19 mouse cellular contexts compared by ENCODE assay signal in the genomic region with DNA sequence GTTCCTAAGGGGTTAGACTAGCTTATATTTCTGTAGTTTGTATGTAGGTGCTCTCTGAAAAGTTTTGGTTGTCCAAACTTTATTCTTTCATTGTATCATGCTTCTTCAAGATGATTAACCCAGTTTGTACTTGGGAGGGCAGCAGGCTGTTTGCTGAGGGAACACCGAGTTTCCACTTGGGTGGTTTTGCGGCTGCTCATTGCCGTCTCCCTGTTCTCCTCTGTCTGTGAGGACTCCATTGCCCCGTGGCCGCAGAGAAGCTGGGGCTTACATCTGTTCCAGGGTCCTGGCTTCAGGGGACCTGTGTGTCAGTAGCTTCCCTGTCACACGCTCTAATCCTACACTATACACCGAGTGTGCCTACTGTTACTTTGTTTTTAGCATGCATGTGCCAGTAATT. TPM values are rescaled to one million over a fixed set of nuclear protein-coding genes. Genes with fewer than 3 reads are reported as not detected.
"Had no signal": no experiment of that assay in that cellular context is flagged by ENCODE, and none has a peak within 500 bp of the region (broad histone marks: within the 10 kb centered on the region; RNA-seq: fewer than 3 reads in every experiment).

No protein-coding gene starts in this region.

- H3K27ac ChIP-seq: macrophage; midbrain, embryonic 13.5 days; midbrain, embryonic 15.5 days; neural tube, embryonic 12.5 days had no signal

- H3K4me2 ChIP-seq: lung, embryonic 14.5 days; midbrain, embryonic 11.5 days; midbrain, embryonic 13.5 days; midbrain, embryonic 15.5 days; neural tube, embryonic 12.5 days had no signal

- H3K9ac ChIP-seq: lung, embryonic 14.5 days; midbrain, embryonic 13.5 days; midbrain, embryonic 15.5 days; neural tube, embryonic 12.5 days had no signal

- H3K36me3 ChIP-seq: midbrain, embryonic 15.5 days had no signal

- H3K9me3 ChIP-seq: megakaryocyte, embryonic 14.5 days; midbrain, embryonic 13.5 days; midbrain, embryonic 15.5 days; neural tube, embryonic 12.5 days had no signal

- ATAC-seq: midbrain, embryonic 13.5 days; midbrain, embryonic 15.5 days had no signal

- H3K27me3 ChIP-seq: megakaryocyte, embryonic 14.5 days; midbrain, embryonic 13.5 days; midbrain, embryonic 15.5 days; neural tube, embryonic 12.5 days had no signal

- H3K4me1 ChIP-seq: megakaryocyte, embryonic 14.5 days; midbrain, embryonic 13.5 days; midbrain, embryonic 15.5 days; neural tube, embryonic 12.5 days had no signal

- H3K4me3 ChIP-seq: megakaryocyte, embryonic 14.5 days; midbrain, embryonic 13.5 days; midbrain, embryonic 15.5 days; neural tube, embryonic 12.5 days had no signal

- DNase-seq: lung, adult 18-20 months; lung, embryonic 14.5 days; lung, postnatal 14 days; lung, postnatal 36 days; right cerebral cortex, postnatal 25 days; right cerebral cortex, postnatal 4 days; spleen, adult 18-20 months; thymus, adult 18-20 months; thymus, postnatal 14 days; thymus, postnatal 36 days had no signal

RNA-seq across cellular contexts. Expression of a gene that starts 20.8 kb away (rescaled TPM):
- total RNA-seq: monocyte, adult 5-6 weeks; neutrophil, adult 5-6 weeks had no signal
- polyA plus RNA-seq: macrophage had no signal

RNA-seq across cellular contexts. Expression of a gene that starts 47.3 kb away (rescaled TPM):
- total RNA-seq: monocyte, adult 5-6 weeks had no signal
- polyA plus RNA-seq: small intestine, adult 2 months had no signal
